Mouse (Mus musculus): ENCODE data around the gene Gabrb1.

Gabrb1 gene

DNA sequence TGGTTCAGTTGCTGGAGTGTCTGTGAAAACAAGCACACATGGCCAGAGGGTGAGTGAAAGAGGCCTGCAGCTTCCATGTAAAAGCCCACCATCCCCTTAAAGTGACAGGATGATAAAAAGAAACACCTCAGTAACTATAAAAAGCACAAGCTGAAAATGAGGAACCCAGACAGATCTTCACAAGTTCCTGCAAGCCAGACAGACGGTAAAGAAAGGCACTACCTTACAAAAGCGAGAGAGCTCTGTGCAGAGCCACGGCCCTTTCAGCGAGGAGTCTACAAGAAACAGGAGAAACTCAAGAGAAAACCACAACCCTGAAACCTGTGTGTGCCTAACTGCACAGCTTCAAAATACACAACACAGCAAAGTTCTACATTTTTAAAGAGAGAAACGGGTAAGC is 504.9 kb downstream of the Gabrb1 start:
- DNase-seq (ENCODE audit: low spot score) = no peak

- DNase-seq (ENCODE audit: low spot score) = no peak
Observed at GRCm38 (mm10) chr5:72164386-72164785, 506.5 kb downstream of the Gabrb1 start.

GRCm38 (mm10) chr5:72167594-72168284 is 509.8 kb downstream of the Gabrb1 start, which contains the start of gene Commd8:
Gene Commd8 (minus strand): TSS chr5:72168189.
- DNase-seq (ENCODE audit: low spot score) = peak; percentile 94

- DNase-seq (ENCODE audit: low spot score) = no peak
Observed at GRCm38 (mm10) chr5:72168285-72168621, 510.3 kb downstream of the Gabrb1 start.

- DNase-seq (ENCODE audit: low spot score) = no peak
Observed at GRCm38 (mm10) chr5:72170067-72170466, 512.2 kb downstream of the Gabrb1 start.

- DNase-seq (ENCODE audit: low spot score) = peak; percentile 65
Observed at GRCm38 (mm10) chr5:72172675-72173074, 514.8 kb downstream of the Gabrb1 start.

GRCm38 (mm10) chr5:72173521-72173920 is 515.6 kb downstream of the Gabrb1 start:
- no peak for DNase-seq (ENCODE audit: low spot score)

DNA sequence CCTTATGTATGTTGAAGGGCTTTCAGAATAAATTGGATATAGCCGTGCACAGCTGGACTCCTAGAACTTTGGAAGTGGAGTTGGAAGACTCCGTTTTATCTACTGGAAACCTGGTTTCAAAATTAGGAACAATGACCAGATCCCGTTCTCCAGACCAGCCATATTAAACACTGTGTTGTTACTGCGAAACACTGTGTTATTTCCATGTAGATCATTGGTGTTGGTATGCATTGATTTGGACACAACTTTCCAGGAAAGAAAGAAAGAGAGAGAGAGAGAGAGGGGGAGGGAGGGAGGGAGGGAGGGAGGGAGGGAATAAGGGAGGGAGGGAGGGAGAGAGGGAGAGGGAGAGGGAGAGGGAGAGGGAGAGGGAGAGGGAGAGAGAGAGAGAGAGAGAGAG is 517.1 kb downstream of the Gabrb1 start:
- no peak for DNase-seq (ENCODE audit: low spot score)

GRCm38 (mm10) chr5:72175530-72175929 is 517.6 kb downstream of the Gabrb1 start:
- no peak for DNase-seq (ENCODE audit: low spot score)

DNA sequence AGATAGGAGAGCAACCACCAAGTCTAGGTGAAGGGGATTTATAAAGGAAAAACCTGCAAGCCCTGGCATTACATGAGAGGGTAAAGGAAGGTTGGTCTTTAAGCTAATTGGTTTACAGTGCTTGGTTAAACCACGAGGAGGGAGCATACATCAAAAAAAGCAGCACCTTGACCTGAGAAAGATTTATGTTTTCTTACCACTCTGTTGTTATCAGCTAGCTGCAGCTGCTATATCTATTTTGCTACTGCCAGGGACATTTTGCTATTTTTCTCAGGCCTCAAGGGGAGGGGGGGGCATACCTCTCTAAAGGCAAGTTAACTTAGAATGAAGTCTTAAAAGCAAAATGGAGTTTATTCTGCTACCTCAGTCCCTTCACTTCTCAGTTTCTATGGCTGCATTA is 523.3 kb downstream of the Gabrb1 start:
- DNase-seq (ENCODE audit: low spot score) = no peak

DNA sequence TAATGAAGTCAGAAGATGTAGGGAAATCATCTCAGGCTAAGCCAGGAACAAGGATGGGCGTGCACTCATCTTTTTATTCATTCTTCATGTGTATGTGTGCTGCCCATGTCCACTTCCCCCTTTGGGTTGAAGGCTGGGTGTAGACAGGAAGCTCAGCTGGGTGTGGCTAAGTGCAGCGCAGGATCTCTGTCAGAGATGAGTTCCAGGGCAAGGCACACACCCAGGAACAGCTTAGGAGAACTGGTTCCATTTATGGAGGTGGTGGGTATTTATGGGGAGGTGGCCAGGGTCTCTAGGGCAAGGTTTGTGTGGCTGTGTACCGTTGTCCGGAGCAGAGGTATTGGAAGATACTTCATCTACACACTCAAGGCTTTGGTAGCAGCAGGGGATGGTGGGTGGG is 524.9 kb downstream of the Gabrb1 start:
- no peak for DNase-seq (ENCODE audit: low spot score)

- peak; percentile 15 for DNase-seq (ENCODE audit: low spot score)
Observed at GRCm38 (mm10) chr5:72183929-72184328, 526.0 kb downstream of the Gabrb1 start.

- no peak for DNase-seq (ENCODE audit: low spot score)
Observed at GRCm38 (mm10) chr5:72184437-72185100, 526.7 kb downstream of the Gabrb1 start.

GRCm38 (mm10) chr5:72191154-72191553 is 533.2 kb downstream of the Gabrb1 start:
- DNase-seq (ENCODE audit: low spot score) = no peak

GRCm38 (mm10) chr5:72191932-72192331 is 534.0 kb downstream of the Gabrb1 start:
- DNase-seq (ENCODE audit: low spot score) = no peak

DNA sequence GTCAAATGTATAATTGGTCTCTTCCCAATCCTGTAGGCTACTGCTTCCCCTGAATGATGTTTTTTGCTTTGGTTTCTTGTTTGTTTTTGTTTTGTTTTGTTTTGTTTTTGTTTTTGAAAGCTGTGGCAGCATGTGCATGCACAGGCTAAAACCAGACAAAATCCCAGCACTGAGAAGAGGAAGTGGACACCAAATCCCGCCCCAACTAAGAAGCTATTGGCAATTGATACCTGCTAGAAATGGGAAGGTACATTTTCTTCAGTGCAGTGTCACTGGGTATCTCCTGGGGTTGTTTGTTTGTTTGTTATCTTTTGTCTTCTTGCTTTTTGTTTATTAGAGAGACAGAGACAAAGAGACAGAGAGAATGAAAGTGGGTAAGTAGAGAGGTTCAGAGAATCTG is 537.5 kb downstream of the Gabrb1 start:
- DNase-seq (ENCODE audit: low spot score) = no peak
